Mouse (Mus musculus): ENCODE results near the gene Cdkn2aipnl. TPM values are rescaled to one million over a fixed set of nuclear protein-coding genes. Genes with fewer than 3 reads are reported as not detected.

Gene Cdkn2aipnl
- polyA plus RNA-seq, 2 experiments, result 42.5 to 93.3 TPM

DNA sequence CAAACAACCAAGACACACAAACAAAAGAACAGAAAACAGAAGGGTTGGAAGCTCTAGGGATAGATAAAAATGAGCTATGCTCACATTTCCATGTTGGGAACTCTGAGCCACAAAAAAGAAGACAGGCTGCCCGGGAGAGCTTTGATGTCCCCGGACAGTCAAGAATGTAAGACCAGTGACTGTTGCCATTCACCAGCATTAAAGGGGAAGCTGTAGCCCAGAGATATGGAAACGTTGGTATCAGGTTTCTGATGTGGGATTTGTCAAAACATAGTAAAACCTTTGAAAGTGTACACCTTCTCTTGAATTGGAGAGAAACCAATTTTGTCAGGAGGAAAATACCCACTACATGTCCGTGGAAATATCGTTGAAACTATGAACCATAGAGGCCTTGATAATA lies 8.0 kb upstream of the Cdkn2aipnl start:
- DNase-seq (ENCODE audit: low spot score) (no peak), ATAC-seq (ENCODE audit: low FRiP score, low read depth) (no peak)
- Histone ChIP-seq H3K27ac (replicated peaks; ENCODE audit: low read depth, low read length) (no peak overlapping the region), H3K27me3 (ENCODE audit: control insufficient read depth, insufficient read depth, low read length) (no peaks in the 10 kb centered on the region), H3K9ac (ENCODE audit: low read depth, low read length, severe bottlenecking) (no peak overlapping the region), H3K9me3 (ENCODE audit: control insufficient read depth, low read length) (no peaks in the 10 kb centered on the region), H3K36me3 (ENCODE audit: control insufficient read depth, insufficient read depth, low read length) (no peaks in the 10 kb centered on the region), H3K4me3 (replicated peaks; ENCODE audit: low read length) (no peak overlapping the region), H3K4me1 (ENCODE audit: control insufficient read depth, insufficient read depth, low read length) (no peaks in the 10 kb centered on the region), H3K4me2 (replicated peaks; ENCODE audit: low read depth, low read length, severe bottlenecking) (no peak overlapping the region)
- WGBS, result 80% methylated on average over 5 of the region's 5 CpGs
- TF ChIP-seq POLR2A (IDR thresholded peaks at IDR 0.05; ENCODE audit: borderline replicate concordance, extremely low read depth, insufficient read depth, insufficient read length), result no peak

DNA sequence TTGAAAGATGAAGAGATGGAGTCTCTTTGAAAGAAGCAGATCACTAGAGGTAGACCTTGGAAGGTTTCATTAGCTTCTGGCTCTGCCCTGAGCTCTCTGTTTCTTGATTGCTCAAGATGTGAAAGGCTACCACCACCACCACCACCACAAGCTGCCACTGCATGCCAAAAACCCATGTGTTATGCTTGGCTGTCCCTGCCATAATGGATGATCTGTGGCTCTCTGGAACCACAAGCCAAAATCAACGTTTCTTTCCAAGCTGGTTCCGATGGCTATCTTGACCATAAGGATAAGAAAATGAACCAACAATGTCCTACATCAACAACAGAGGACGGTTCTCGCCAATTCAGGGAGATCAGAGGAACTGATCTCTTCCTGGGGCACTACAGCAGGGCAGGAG lies 7.4 kb upstream of the Cdkn2aipnl start:
- Histone ChIP-seq H3K9ac (ENCODE audit: low read depth, low read length, severe bottlenecking) (no peak overlapping the region), H3K4me1 (ENCODE audit: control insufficient read depth, insufficient read depth, low read length) (no peaks in the 10 kb centered on the region), H3K27me3 (ENCODE audit: control insufficient read depth, insufficient read depth, low read length) (no peaks in the 10 kb centered on the region), H3K27ac (replicated peaks; ENCODE audit: low read depth, low read length) (no peak overlapping the region), H3K4me2 (replicated peaks; ENCODE audit: low read depth, low read length, severe bottlenecking) (no peak overlapping the region), H3K36me3 (ENCODE audit: control insufficient read depth, insufficient read depth, low read length) (no peaks in the 10 kb centered on the region), H3K4me3 (replicated peaks; ENCODE audit: low read length) (no peak overlapping the region), H3K9me3 (ENCODE audit: control insufficient read depth, low read length) (no peaks in the 10 kb centered on the region)
- DNase-seq (ENCODE audit: low spot score) (no peak), ATAC-seq (ENCODE audit: low FRiP score, low read depth) (no peak)
- 92% methylated on average over 4 of the region's 4 CpGs for WGBS
- no peak for TF ChIP-seq POLR2A (IDR thresholded peaks at IDR 0.05; ENCODE audit: borderline replicate concordance, extremely low read depth, insufficient read depth, insufficient read length)

DNA sequence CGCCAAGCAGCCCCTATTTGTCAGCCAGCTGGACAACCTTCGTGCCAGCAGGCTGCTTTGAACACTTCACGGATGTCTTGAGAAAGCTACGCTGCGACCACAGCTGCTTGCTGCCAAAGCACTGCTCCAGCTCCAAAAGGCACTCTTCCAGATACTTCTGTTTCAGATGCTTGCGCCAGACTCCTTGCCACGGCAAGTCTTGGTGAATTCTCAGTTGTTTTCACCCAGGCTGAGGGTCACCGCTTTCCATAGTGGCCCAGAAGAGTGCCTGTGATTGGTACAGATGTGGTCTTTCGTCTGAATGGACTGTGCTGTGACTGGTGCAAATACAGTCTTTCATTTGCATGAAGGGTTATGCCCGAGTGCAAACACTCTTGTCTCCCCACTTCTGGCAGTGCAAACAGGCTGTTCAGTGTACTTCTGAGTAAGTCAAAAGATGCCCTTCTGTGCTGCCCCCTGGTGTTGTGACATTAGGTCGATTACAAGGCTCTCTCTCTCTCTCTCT lies 6.4 kb upstream of the Cdkn2aipnl start:
- Histone ChIP-seq H3K27me3 (ENCODE audit: control insufficient read depth, insufficient read depth, low read length) (no peaks in the 10 kb centered on the region), H3K4me1 (ENCODE audit: control insufficient read depth, insufficient read depth, low read length) (no peaks in the 10 kb centered on the region), H3K9ac (ENCODE audit: low read depth, low read length, severe bottlenecking) (no peak overlapping the region), H3K4me2 (replicated peaks; ENCODE audit: low read depth, low read length, severe bottlenecking) (no peak overlapping the region), H3K4me3 (replicated peaks; ENCODE audit: low read length) (no peak overlapping the region), H3K27ac (replicated peaks; ENCODE audit: low read depth, low read length) (no peak overlapping the region), H3K36me3 (ENCODE audit: control insufficient read depth, insufficient read depth, low read length) (no peaks in the 10 kb centered on the region), H3K9me3 (ENCODE audit: control insufficient read depth, low read length) (no peaks in the 10 kb centered on the region)
- WGBS, result 59% methylated on average over 11 of the region's 11 CpGs
- TF ChIP-seq POLR2A (IDR thresholded peaks at IDR 0.05; ENCODE audit: borderline replicate concordance, extremely low read depth, insufficient read depth, insufficient read length), result no peak
- DNase-seq (ENCODE audit: low spot score) (no peak), ATAC-seq (ENCODE audit: low FRiP score, low read depth) (no peak)

DNA sequence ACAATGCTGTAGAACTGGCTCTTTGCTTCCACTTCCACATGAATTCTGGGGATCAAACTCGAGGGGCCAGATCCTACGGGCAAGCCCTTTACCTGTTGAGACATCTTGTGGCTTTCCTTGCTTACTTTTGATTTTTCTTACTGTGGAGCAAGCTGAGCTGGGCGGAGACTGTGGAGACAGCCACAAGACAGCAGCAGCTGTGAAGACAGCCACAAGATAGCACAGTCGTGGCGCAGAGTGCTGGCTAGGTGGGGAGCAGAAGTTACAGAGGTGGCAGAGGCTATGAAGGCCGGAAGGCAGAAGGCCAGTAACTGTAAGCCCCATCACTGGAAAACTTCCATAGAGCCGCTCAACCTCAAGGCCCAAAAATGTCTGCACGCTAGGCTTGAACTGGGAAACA lies 5.7 kb upstream of the Cdkn2aipnl start:
- H3K9ac ChIP-seq (ENCODE audit: low read depth, low read length, severe bottlenecking), result no peak overlapping the region
- no peaks in the 10 kb centered on the region for H3K36me3 ChIP-seq (ENCODE audit: control insufficient read depth, insufficient read depth, low read length)
- 87% methylated on average over 8 of the region's 8 CpGs for WGBS
- no peak for TF ChIP-seq POLR2A (IDR thresholded peaks at IDR 0.05; ENCODE audit: borderline replicate concordance, extremely low read depth, insufficient read depth, insufficient read length)
- DNase-seq (ENCODE audit: low spot score) (no peak), ATAC-seq (ENCODE audit: low FRiP score, low read depth) (no peak)
- no peak overlapping the region for H3K27ac ChIP-seq (replicated peaks; ENCODE audit: low read depth, low read length)
- H3K4me3 ChIP-seq (replicated peaks; ENCODE audit: low read length), result no peak overlapping the region
- no peaks in the 10 kb centered on the region for H3K27me3 ChIP-seq (ENCODE audit: control insufficient read depth, insufficient read depth, low read length)
- no peak overlapping the region for H3K4me2 ChIP-seq (replicated peaks; ENCODE audit: low read depth, low read length, severe bottlenecking)
- no peaks in the 10 kb centered on the region for H3K9me3 ChIP-seq (ENCODE audit: control insufficient read depth, low read length)
- no peaks in the 10 kb centered on the region for H3K4me1 ChIP-seq (ENCODE audit: control insufficient read depth, insufficient read depth, low read length)

DNA sequence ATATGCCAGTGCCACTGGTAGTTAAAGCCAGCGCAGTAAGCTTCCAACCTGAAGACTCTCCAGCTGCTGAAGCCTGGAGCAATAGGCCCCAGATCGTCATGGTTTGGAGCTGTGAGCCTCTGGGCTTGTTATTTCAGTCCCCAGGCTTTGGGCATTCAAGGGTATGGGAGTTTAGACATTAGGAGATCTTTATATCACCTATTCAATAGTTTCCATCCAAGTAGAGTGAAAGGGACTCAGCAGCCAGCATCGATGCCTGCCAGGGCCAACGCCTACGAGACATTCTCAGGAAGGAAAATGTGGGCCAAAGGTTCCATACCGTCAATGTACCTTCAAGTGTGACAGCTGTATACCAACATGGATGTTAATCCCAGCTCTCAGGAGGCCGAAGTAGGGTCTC lies 5.2 kb upstream of the Cdkn2aipnl start:
- Histone ChIP-seq H3K27me3 (ENCODE audit: control insufficient read depth, insufficient read depth, low read length) (no peaks in the 10 kb centered on the region), H3K27ac (replicated peaks; ENCODE audit: low read depth, low read length) (no peak overlapping the region), H3K4me3 (replicated peaks; ENCODE audit: low read length) (no peak overlapping the region), H3K36me3 (ENCODE audit: control insufficient read depth, insufficient read depth, low read length) (no peaks in the 10 kb centered on the region), H3K4me1 (ENCODE audit: control insufficient read depth, insufficient read depth, low read length) (no peaks in the 10 kb centered on the region), H3K9me3 (ENCODE audit: control insufficient read depth, low read length) (no peaks in the 10 kb centered on the region), H3K4me2 (replicated peaks; ENCODE audit: low read depth, low read length, severe bottlenecking) (no peak overlapping the region), H3K9ac (ENCODE audit: low read depth, low read length, severe bottlenecking) (no peak overlapping the region)
- no peak for TF ChIP-seq POLR2A (IDR thresholded peaks at IDR 0.05; ENCODE audit: borderline replicate concordance, extremely low read depth, insufficient read depth, insufficient read length)
- DNase-seq (ENCODE audit: low spot score) (no peak), ATAC-seq (ENCODE audit: low FRiP score, low read depth) (no peak)
- 84% methylated on average over 7 of the region's 7 CpGs for WGBS

DNA sequence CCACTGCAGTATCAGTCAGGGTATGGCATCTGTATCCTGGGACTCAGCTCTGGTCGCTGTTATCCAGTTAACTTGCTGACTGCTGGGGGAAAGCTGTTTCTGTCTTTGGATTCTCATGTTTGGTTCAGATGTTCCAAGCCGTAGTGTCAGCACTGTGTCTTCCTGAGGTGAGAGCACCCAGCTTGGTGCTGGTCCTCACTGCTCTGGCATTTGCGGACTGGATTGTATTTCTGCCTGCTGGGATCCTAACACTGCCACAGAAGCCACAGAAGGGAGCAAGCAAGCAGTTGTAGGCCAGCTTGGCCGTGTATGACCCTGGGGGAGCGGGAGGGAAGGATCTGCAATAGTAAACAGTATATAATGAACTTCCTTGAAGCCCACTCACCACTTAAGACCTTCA lies 810 bp upstream of the Cdkn2aipnl start:
- Histone ChIP-seq H3K4me3 (replicated peaks; ENCODE audit: low read length) (no peak overlapping the region), H3K27me3 (ENCODE audit: control insufficient read depth, insufficient read depth, low read length) (no peaks in the 10 kb centered on the region), H3K9me3 (ENCODE audit: control insufficient read depth, low read length) (no peaks in the 10 kb centered on the region), H3K27ac (replicated peaks; ENCODE audit: low read depth, low read length) (no peak overlapping the region), H3K9ac (ENCODE audit: low read depth, low read length, severe bottlenecking) (no peak overlapping the region), H3K4me1 (ENCODE audit: control insufficient read depth, insufficient read depth, low read length) (peaks cover 7% of the 10 kb centered on the region), H3K4me2 (replicated peaks; ENCODE audit: low read depth, low read length, severe bottlenecking) (no peak overlapping the region), H3K36me3 (ENCODE audit: control insufficient read depth, insufficient read depth, low read length) (peaks cover 25% of the 10 kb centered on the region)
- DNase-seq (ENCODE audit: low spot score) (no peak), ATAC-seq (ENCODE audit: low FRiP score, low read depth) (no peak)
- TF ChIP-seq POLR2A (IDR thresholded peaks at IDR 0.05; ENCODE audit: borderline replicate concordance, extremely low read depth, insufficient read depth, insufficient read length), result no peak
- WGBS, result 83% methylated on average over 5 of the region's 5 CpGs
